Mouse (Mus musculus): ENCODE data around the gene Lclat1. TPM values are rescaled to one million over a fixed set of nuclear protein-coding genes. Genes with fewer than 3 reads are reported as not detected.
"Not testable (repeated sequence)": the region's sequence is repeated elsewhere in the genome, so short reads cannot be mapped to it uniquely, and the experiment has no call there.

Gene Lclat1
- polyA plus RNA-seq, 1 experiment from 2014 or later: 5.6 TPM

- H3K9ac ChIP-seq: no peak overlapping the region
- H3K27me3 ChIP-seq: no peaks in the 10 kb centered on the region
- H3K36me3 ChIP-seq (ENCODE audit: poor library complexity, severe bottlenecking): no peaks in the 10 kb centered on the region
- no peak overlapping the region for H3K27ac ChIP-seq
- no peaks in the 10 kb centered on the region for H3K9me3 ChIP-seq (replicated peaks)
- no peak overlapping the region for H3K4me2 ChIP-seq
- no peak for ATAC-seq
- no peaks in the 10 kb centered on the region for H3K4me1 ChIP-seq
- 95% methylated on average over 6 of the region's 6 CpGs for WGBS
- no peak overlapping the region for H3K4me3 ChIP-seq
Observed at GRCm38 (mm10) chr17:73119150-73119549, 11.4 kb downstream of the Lclat1 start.

- WGBS: 86% methylated on average over 5 of the region's 5 CpGs
Observed at GRCm38 (mm10) chr17:73120545-73120944, 12.8 kb downstream of the Lclat1 start.

DNA sequence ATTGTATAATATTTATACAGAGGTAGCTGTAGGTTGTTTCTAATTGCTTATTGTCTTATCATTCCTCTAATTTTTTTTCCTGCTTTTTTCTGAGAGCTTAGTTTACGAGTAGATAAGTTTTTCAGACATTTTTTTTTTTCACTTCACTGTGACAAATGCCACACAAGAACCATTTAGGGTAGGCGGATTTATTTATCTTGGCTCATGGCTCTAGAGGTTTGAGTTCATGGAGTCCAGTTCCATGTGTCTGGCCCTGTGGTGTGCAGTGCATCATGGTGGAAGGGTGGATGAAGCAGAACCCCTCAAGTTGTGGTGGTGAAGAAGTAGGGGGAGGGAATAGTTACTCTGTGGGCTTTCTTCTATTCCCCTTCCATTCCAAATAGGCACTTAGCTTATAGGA, 13.9 kb downstream of the Lclat1 start:
- ATAC-seq: no peak
- Histone ChIP-seq H3K27me3 (no peaks in the 10 kb centered on the region), H3K9ac (no peak overlapping the region), H3K27ac (no peak overlapping the region), H3K9me3 (replicated peaks) (no peaks in the 10 kb centered on the region), H3K36me3 (ENCODE audit: poor library complexity, severe bottlenecking) (no peaks in the 10 kb centered on the region), H3K4me2 (no peak overlapping the region), H3K4me3 (no peak overlapping the region), H3K4me1 (no peaks in the 10 kb centered on the region)
- 84% methylated on average over 2 of the region's 2 CpGs for WGBS

More at GRCm38 (mm10) chr17:73120545-73120944, 12.8 kb downstream of the Lclat1 start:
- no peak overlapping the region for H3K4me2 ChIP-seq
- H3K27ac ChIP-seq: no peak overlapping the region
- H3K9ac ChIP-seq: no peak overlapping the region
- ATAC-seq: peak; percentile 30; the same call in 1 of the 2 replicates
- H3K27me3 ChIP-seq: no peaks in the 10 kb centered on the region
- no peak overlapping the region for H3K4me3 ChIP-seq
- no peaks in the 10 kb centered on the region for H3K36me3 ChIP-seq (ENCODE audit: poor library complexity, severe bottlenecking)
- no peaks in the 10 kb centered on the region for H3K9me3 ChIP-seq (replicated peaks)
- no peaks in the 10 kb centered on the region for H3K4me1 ChIP-seq

DNA sequence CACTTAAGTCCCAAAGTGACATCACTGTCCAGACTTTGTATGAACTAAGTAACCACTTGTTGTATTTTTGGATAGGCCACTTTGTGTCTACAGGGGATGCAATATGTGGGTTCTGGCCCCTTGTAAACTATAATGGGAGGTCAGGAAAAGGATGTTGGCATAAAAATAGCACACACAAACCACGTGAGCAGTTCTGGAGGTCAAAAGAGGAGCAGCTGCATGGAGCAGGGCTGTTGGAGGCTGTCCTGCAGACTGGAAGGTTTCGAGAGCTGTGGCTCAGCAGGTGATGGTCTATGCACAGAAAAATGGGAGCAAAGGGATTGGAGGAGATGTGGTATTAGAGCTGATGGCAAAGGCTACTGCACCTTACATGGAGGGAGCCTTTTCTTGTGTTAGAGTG, 18.6 kb downstream of the Lclat1 start:
- ATAC-seq: no peak
- WGBS: 71% methylated on average over 2 of the region's 2 CpGs

DNA sequence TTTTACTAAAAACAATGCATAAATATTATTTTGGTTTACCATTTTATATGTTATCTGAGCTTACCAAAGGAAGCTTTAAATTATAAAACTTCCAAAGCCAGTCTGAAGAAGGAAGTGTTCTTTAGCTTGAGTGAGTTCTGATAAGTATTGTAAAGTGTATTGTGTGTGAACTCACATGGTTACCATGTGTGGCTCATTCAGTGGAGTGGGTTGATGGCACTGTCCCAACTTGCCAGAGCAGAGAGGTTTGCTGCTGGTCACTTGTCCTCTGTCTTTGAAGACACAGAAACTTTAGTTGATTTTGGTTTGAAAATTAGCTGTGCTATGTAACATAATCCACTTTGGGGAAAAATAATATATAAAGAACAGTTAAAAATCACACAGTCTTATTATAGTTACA, 19.1 kb downstream of the Lclat1 start:
- no peak overlapping the region for H3K4me2 ChIP-seq
- no peak for ATAC-seq
- H3K27me3 ChIP-seq: no peaks in the 10 kb centered on the region
- no peak overlapping the region for H3K27ac ChIP-seq
- H3K9me3 ChIP-seq (replicated peaks): no peaks in the 10 kb centered on the region
- no peaks in the 10 kb centered on the region for H3K4me1 ChIP-seq
- no peaks in the 10 kb centered on the region for H3K36me3 ChIP-seq (ENCODE audit: poor library complexity, severe bottlenecking)
- no peak overlapping the region for H3K9ac ChIP-seq
- H3K4me3 ChIP-seq: no peak overlapping the region

More for the DNA sequence above, 18.6 kb downstream of the Lclat1 start:
- H3K4me3 ChIP-seq: no peak overlapping the region
- no peaks in the 10 kb centered on the region for H3K9me3 ChIP-seq (replicated peaks)
- H3K4me1 ChIP-seq: no peaks in the 10 kb centered on the region
- H3K4me2 ChIP-seq: no peak overlapping the region
- no peak overlapping the region for H3K9ac ChIP-seq
- no peaks in the 10 kb centered on the region for H3K27me3 ChIP-seq
- no peak overlapping the region for H3K27ac ChIP-seq
- H3K36me3 ChIP-seq (ENCODE audit: poor library complexity, severe bottlenecking): no peaks in the 10 kb centered on the region

DNA sequence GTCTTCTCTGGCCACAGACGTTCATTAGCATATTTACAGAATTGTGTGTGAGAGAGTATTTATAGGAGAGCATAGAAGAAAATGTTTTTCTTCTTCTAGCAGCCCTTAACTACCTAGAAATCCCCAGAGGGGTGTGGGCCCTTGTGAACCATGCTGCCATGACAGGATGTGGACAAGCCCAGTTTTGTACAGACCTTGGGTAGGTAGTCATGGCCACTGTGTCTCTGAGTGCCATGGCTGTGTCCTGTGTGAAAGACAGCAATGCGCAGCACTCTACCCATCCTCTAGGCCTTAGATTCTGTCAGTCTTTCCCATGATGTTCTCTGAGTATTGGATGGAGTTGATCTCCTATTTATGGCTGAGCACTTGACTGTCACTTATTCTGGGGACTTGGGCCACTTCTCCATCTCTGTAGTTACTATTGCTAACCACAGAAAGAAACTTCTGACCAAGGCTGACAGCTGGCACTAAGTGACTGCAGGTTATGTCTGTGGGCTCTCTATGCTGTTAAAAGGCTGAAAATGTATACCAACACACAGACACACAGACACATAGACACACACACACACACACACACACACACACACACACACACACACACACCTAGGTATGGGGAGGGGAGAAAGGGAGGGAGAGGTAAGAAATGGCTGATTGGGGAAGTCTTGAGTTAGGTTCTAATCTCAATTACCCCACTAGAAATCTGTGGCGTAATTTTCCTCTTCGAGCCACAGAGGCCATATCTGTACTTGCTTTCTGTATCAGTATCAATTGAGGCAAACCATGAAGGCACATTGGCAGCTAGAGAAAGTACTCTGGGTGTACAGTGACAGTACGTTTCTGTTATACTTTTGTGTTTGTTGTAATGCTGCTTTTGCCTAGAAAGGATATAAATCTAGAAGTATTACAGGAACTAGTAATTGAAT, 29.0 kb downstream of the Lclat1 start:
- no peak for ATAC-seq
- H3K4me3 ChIP-seq: no peak overlapping the region
- H3K27me3 ChIP-seq: no peaks in the 10 kb centered on the region
- no peaks in the 10 kb centered on the region for H3K4me1 ChIP-seq
- no peak overlapping the region for H3K27ac ChIP-seq
- no peaks in the 10 kb centered on the region for H3K36me3 ChIP-seq (ENCODE audit: poor library complexity, severe bottlenecking)
- H3K9ac ChIP-seq: no peak overlapping the region
- WGBS: 92% methylated on average over 5 of the region's 5 CpGs
- no peaks in the 10 kb centered on the region for H3K9me3 ChIP-seq (replicated peaks)
- no peak overlapping the region for H3K4me2 ChIP-seq

DNA sequence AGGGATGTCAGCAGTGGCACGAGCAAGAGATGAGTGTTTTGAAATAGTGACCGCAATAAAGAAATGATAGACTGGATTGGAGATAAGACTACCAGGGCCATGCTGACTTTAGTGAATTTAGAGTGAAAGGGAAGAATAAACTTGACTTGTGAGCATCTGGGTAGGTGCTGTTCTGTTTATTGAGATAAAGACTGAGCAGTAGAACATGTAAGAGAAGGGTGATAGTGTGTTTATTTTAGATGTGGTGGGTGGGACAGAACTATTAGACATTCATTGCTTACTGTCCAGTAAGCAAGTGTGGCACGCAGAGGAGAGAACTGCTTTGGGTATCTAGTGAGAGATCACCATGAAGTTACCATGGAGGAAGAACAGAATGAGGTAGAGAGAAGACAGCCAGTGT, 30.4 kb downstream of the Lclat1 start:
- 97% methylated on average over 3 of the region's 3 CpGs for WGBS
- Histone ChIP-seq H3K4me1 (no peaks in the 10 kb centered on the region), H3K36me3 (ENCODE audit: poor library complexity, severe bottlenecking) (no peaks in the 10 kb centered on the region), H3K27ac (no peak overlapping the region), H3K9me3 (replicated peaks) (no peaks in the 10 kb centered on the region), H3K9ac (no peak overlapping the region), H3K27me3 (no peaks in the 10 kb centered on the region), H3K4me3 (no peak overlapping the region), H3K4me2 (no peak overlapping the region)
- ATAC-seq: no peak

GRCm38 (mm10) chr17:73142029-73142428, 34.2 kb downstream of the Lclat1 start:
- H3K27ac ChIP-seq: no peak overlapping the region
- WGBS: 94% methylated on average over 4 of the region's 4 CpGs
- H3K9ac ChIP-seq: no peak overlapping the region
- no peaks in the 10 kb centered on the region for H3K9me3 ChIP-seq (replicated peaks)
- H3K27me3 ChIP-seq: no peaks in the 10 kb centered on the region
- H3K4me3 ChIP-seq: no peak overlapping the region
- no peaks in the 10 kb centered on the region for H3K4me1 ChIP-seq
- H3K4me2 ChIP-seq: no peak overlapping the region
- no peak for ATAC-seq
- no peaks in the 10 kb centered on the region for H3K36me3 ChIP-seq (ENCODE audit: poor library complexity, severe bottlenecking)

GRCm38 (mm10) chr17:73142445-73142844, 34.7 kb downstream of the Lclat1 start:
- WGBS: 98% methylated on average over 2 of the region's 2 CpGs
- Histone ChIP-seq H3K27me3 (no peaks in the 10 kb centered on the region), H3K4me1 (no peaks in the 10 kb centered on the region), H3K27ac (no peak overlapping the region), H3K9me3 (replicated peaks) (no peaks in the 10 kb centered on the region), H3K9ac (no peak overlapping the region), H3K4me3 (no peak overlapping the region), H3K4me2 (no peak overlapping the region), H3K36me3 (ENCODE audit: poor library complexity, severe bottlenecking) (no peaks in the 10 kb centered on the region)
- ATAC-seq: no peak

GRCm38 (mm10) chr17:73145426-73145825, 37.6 kb downstream of the Lclat1 start:
- Histone ChIP-seq H3K9ac (no peak overlapping the region), H3K27ac (no peak overlapping the region), H3K4me3 (no peak overlapping the region), H3K9me3 (replicated peaks) (no peaks in the 10 kb centered on the region), H3K4me2 (no peak overlapping the region), H3K27me3 (no peaks in the 10 kb centered on the region), H3K36me3 (ENCODE audit: poor library complexity, severe bottlenecking) (no peaks in the 10 kb centered on the region), H3K4me1 (no peaks in the 10 kb centered on the region)
- no peak for ATAC-seq
- WGBS: 92% methylated on average over 2 of the region's 2 CpGs

DNA sequence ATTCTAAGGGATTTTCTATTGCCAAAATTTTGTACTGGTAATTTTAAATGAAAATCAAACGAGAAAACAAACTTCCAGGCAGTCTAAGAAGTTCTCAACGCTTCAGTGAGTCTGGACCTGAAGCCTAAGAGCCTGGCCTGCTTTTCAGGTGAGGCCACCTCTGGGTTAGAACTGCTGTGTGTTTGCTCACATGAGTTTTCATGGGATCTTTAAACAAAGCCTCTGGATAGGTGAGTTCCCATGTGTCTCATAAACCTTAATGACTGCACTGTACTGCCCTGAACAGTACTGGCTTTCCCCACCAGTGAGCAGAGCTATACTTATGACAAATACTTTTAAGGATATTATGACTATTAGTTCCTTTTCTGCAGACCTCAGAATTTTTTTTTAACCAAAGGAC, 40.8 kb downstream of the Lclat1 start:
- Histone ChIP-seq H3K27me3 (no peaks in the 10 kb centered on the region), H3K4me3 (no peak overlapping the region), H3K36me3 (ENCODE audit: poor library complexity, severe bottlenecking) (no peaks in the 10 kb centered on the region), H3K27ac (no peak overlapping the region), H3K9me3 (replicated peaks) (no peaks in the 10 kb centered on the region), H3K4me2 (no peak overlapping the region), H3K9ac (no peak overlapping the region), H3K4me1 (no peaks in the 10 kb centered on the region)
- no peak for ATAC-seq
- WGBS: 80% methylated on average over 2 of the region's 2 CpGs

- H3K9ac ChIP-seq; H3K4me2 ChIP-seq; H3K27ac ChIP-seq; ATAC-seq; H3K36me3 ChIP-seq (ENCODE audit: poor library complexity, severe bottlenecking); H3K4me3 ChIP-seq; H3K9me3 ChIP-seq (replicated peaks); H3K27me3 ChIP-seq; H3K4me1 ChIP-seq: not testable (repeated sequence)
- WGBS: 99% methylated on average over 3 of the region's 3 CpGs
Observed at GRCm38 (mm10) chr17:73152790-73153525, 45.2 kb downstream of the Lclat1 start.

Data from forebrain, embryonic 13.5 days (tissue).